Mouse (Mus musculus): ENCODE measurements around the gene Ipmk.
"Not testable (repeated sequence)": the region's sequence is repeated elsewhere in the genome, so short reads cannot be mapped to it uniquely, and the experiment has no call there.

Gene Ipmk

DNA sequence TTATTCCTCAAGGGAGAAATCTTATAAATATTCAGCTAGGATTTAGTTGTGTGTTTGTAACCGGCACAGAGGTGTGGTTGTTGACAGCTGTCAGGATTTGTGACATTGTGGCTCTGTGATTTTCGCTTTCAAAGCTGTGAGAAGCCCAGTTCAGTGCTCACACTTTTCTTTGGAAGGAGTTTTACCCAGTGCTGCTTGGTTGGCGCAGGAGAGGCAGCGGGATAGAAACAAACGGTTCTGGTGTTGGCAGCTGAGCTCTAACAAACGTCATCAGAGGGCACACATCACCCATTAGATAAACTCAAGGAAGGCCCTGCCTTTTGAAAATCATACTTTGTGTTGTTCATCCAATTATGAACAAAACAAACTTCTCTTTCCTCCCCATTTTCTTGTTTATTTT, 79.2 kb downstream of the Ipmk start:
- DNase-seq (ENCODE audit: low spot score) = no peak

DNA sequence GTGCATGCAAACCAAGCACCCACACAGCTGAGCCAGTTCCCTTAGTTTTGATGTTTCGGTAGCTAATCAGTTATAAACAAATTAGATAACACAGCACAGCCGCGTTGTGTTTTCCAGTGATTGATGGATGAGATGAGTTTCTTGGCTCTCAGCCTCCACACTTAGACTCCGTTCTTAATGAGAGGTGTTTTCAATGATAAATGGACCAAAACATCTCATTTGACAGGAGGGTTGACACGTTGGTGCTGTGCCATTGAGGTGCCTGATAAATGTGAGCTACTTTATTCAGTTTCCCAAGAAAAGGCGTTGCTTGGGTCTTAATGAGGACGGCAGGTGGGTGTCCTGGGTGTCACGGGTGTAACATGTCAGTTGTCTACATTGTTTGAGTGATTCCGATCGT, 79.8 kb downstream of the Ipmk start:
- DNase-seq (ENCODE audit: low spot score) = no peak

DNA sequence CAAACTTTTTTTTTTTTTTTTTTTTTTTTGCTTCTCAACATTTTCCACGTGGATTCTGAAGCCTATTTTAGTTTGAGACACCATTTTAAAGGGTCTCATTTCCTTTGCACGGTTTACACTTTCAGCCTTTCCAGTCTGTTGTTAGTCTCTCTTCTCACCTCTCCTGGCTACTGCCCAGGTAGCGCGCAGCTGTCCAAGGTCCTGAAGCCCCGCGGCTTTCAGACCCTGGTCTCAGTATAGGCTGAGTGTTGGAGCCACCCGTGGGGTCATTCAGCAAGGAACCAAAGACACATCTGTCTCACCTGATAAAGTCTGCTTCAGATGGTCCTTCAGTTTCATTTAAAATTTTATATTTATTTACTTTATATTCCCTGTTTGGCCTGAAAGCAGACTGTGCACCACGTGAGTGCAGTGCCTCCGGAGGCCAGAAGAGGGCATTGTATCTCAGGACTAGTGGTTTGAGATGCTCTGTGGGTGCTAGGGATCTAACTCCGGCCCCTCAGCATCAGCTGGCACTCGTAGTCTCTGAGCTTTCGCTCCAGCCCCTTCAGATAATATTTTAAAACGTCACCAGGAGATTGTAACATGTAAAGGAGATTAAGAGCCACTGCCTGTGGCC, 80.8 kb downstream of the Ipmk start:
- DNase-seq (ENCODE audit: low spot score) = no peak

DNA sequence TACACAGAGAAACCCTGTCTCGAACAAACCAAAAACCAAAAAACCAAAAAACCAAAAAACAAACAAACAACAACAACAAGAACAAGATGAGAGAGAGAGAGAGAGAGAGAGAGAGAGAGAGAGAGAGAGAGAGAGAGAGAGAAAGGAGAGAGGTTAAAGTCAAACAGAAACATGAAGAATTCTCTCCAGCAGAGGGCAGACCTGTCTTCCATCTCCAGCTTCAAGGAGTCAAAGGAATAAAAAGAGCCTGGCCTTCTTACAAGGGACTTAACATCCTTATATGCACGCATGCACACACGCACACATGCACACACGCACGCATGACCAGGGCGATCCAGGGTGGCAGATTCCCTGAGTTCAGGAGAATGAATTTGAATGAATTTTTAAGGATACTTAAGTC, 83.1 kb downstream of the Ipmk start:
- no peak for DNase-seq (ENCODE audit: low spot score)

DNA sequence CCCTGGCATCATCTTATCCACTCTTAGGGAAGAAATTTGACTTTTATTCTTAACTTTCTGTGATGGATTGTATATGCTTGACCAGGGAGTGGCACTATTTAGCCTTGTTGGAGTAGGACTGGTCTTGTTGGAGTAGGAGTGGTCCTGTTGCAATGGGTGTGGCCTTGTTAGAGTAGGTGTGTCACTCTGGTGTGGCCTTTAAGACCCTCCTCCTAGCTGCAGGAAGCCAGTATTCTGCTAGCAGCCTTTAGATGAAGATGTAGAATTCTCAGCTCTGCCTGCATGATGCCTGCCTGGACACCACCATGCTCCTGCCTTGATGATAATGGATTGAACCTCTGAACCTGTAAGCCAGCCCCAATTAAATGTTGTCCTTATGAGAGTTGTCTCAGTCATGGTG, 95.5 kb downstream of the Ipmk start:
- DNase-seq (ENCODE audit: low spot score) = no peak

DNA sequence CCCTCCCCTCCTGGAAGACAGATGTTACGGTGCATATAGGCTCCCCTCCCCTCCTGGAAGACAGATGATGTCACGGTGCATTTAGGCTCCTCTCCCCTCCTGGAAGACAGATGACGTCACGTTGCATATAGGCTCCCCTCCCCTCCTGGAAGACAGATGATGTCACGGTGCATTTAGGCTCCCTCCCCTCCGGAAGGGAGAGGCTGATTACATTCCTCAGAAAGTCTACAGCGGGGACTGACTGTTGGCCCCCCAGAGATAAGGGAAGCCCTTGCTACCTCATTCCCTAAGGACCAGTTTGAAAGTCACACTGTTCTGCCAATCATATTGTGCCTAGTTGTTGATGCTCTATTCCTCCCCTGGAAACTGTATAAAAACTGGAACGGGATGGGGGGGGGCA, 100.1 kb downstream of the Ipmk start:
- no peak for DNase-seq (ENCODE audit: low spot score)

DNA sequence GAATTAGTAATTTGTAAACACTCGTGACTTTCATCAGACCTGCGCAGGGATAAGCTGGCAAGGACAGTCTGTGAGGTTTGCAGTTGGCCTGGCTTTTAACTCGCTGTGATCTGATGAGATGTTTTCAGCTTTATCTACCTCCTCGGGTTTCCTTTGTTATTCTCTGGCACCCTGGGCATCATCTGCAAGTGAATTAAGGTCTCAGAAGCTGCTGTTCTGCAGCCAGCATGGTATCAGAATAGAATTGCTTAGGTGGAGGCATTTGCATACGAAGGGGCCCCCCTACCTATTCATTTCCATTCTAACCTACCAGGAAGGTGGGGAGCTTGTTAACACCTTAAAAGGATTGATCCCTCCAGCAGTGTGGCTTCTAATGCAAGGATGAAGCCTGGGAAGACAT, 100.7 kb downstream of the Ipmk start:
- no peak for DNase-seq (ENCODE audit: low spot score)

DNA sequence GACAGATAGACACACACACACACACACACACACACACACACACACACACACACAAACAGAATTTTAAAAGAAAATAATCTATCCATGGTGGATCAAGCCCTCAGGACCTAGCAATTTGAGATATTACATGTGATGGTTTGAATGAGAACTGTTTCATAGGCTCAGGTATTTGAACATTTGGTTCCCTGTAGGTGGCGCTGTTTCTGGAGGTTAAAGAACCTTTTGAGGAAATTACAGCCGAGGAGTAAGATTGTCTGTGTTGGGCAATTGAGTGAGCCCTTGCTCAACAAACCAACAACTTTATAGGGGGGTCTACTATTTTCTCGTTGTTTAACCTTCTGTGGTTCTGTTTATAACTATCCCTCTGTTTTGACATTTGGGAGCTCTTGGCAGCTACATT, 107.8 kb downstream of the Ipmk start:
- no peak for DNase-seq (ENCODE audit: low spot score)

DNA sequence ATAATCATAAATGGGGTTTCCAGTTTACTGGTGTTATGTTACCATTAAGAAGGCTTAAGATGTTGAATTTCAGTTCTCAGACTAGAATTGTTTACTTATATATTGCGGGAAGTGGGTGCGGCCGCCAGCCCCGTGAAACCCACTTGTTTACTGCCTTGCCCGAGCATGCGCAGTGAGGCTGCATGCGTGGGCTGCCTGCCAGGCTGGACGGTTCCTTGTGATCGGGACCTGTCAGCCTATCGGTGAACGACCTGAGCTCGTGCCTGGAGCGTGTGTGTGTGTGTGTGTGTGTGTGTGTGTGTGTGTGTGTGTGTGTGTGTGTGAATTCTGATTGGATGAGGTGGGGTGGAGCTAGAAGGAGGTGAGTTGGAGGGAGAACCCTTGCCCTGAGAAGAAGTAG, 114.8 kb downstream of the Ipmk start:
- DNase-seq (ENCODE audit: low spot score) = not testable (repeated sequence)

DNA sequence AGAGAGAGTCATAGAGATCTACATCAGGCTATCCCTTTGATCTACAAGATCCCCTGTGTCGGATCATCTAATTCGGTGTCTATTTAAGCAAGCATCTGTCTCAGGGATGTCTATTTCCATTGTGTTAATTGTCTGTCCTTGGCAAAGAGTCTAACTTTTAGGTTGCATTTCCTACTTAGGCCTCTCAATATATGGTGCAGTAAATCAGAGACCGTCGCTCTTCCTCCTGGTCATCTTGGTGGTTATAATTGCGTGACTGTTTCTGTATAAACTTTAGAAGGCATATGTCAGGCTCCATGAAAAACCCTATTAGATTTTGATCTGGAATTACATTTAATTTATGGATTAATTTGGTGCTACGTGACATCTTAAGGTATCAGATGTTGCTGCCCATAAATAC, 116.9 kb downstream of the Ipmk start:
- no peak for DNase-seq (ENCODE audit: low spot score)

DNA sequence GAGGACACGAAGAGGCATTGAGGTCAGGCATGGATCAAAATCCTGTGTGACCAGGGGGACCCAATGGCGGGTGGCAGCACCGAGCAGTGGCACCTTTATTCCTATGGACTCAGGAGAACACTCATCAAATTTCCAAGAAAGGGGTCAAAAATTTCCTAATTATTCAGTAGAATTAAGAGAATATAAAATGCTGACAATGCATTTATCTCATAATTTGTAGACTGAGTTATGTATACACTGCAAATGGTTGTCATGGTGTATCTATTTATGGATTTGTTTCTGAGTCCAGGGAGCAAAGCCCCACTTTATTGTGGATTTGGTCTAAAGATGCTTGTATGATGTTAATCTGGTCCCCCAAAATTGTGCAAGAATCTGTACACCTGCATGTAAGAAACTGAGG, 120.8 kb downstream of the Ipmk start:
- DNase-seq (ENCODE audit: low spot score) = no peak

DNA sequence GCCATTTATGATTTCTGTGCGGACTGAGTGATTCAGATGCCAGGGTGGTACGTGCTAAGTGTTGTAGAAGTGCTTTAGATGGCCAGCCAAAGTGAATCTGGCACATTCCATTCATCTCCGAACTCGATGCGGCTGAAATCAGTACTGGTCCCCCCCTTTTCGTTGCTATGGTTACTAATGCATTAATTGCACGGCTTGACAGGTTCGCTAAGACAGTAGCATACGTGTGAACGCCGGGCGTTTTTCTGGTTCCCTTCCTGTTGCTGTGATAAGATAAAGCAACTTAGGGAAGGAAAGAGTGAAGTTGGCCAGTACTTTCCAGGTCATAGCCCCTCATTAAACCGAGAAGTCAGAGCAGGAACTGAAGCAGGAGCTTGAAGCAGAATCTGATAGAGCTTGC, 122.2 kb downstream of the Ipmk start:
- DNase-seq (ENCODE audit: low spot score) = no peak

DNA sequence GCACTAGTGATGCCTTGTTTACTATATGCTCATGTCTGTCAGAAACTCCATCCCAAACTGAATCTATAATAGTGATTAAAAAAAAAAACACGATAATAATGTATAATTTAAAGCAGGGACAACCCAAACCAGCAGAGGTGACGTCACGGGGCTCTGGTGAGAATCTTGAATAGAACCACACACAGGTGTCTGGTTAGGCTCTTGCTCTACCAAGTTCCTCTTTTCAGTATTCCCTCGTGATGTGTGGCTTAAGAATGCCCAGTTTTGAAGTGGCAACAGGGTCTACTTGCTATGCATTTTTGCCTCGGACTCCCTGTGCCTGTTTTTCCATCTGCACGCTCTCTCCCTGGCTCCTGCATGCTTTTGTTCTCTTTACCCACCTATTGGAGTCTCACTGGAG, 124.5 kb downstream of the Ipmk start:
- no peak for DNase-seq (ENCODE audit: low spot score)

DNA sequence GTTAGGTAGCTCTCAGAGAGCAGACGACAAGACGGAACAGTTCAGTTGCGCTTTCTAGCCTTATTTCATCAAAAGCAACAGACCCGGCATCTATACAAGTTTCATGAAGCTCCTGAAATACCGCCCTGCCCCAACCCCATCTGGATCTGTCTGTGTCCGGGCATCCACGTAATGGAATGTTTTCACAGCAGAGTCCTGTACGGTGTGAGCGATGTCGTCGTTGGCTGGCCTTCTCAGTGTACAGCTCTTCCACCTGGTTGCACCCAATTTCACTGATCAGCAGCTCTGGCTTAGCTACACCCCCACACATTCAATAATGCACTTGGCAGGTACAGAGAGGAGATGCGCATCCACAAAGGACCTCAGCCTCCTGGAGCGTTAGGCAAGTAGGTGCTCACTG, 126.0 kb downstream of the Ipmk start:
- DNase-seq (ENCODE audit: low spot score) = no peak

DNA sequence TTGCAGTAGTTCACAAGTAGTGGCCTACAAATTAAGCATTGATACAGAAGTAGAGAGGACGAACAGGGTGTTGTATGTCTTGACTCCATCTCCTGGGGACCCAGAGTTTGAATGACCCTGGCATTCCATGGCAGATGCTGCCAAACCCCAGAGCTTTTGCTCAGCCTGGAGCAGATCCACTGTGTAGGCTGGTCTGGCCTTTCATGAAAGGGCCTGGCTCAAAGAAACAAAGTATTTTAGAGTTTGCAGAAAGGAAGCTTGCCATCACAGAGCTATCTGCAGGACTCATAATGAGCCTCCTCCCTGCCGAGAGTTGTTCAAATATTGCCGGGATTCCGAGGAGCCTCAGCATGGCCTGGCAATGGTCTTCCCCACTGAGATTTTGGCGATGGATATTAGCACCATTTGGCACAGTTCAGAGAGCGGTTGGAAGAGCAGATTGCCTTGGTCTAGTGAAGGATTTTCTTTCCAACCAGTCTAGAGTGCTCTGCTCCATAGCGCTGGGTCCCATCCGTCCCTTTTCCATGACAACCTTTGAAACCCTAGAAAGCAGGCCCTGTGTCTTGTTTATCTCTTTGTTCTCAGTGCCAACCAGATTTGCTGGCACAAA, 129.0 kb downstream of the Ipmk start:
- DNase-seq (ENCODE audit: low spot score) = no peak

DNA sequence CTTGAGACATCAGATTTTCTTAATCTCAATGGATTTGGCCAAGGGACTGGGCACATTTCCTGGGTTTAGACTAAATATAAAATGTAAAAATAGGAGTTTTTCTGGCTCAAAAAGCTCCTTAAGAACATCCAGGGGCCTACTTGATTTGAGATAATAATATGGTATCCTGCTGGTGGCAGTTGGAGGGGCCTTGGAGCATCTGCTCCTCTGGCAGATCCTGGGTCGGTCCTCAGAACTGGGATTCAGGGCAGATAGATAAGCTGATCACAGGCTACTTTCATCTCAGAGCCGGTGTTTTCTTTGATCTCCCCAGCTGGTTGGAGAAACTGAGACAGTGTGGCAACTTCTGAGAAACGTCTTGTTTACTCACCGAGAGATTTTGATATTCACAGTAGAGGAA, 129.6 kb downstream of the Ipmk start:
- no peak for DNase-seq (ENCODE audit: low spot score)

DNA sequence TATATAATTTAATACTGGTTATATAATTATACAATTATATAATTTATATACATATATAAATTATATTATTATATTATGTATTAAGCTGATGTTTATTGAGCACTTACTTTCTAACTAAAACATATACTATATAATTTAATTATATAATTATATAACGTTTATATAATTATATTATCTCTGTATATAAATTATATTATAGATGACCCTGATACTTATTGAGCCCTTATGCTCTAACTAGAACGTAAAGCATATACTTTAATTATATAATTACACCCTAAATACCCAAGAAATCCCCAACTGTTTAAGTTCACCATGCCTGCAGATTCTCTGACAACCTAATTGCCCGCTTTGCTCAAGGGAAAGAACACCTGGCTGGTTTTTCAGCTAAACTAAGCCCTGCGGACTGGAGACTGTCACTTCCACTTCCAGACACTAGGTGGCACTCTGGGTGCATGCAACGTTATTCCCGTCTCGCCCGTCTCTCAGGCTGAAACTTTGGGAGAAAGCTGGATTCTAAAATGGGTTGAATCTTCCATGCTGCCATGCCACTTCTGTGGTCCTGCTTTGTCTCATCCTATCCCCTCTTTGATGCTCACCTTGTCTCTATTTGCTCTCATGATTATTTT, 132.2 kb downstream of the Ipmk start:
- peak; percentile 9 for DNase-seq (ENCODE audit: low spot score)

Data from c-Kit-positive CD71-positive TER-119-positive erythroid progenitor cells, embryonic 14.5 days (primary cell).